Mouse (Mus musculus) ES-E14 (cell line): ENCODE results near the gene Nrxn3.

Source experiments
- ZC3H11A ChIP-seq: IDR thresholded peaks from 2 replicates; pipeline ENCODE4 v1.6.1; 2012; ENCODE audit warnings: low read depth, mild to moderate bottlenecking, inconsistent platforms, low read length, borderline replicate concordance
- ZNF384 ChIP-seq: IDR thresholded peaks from 2 replicates; pipeline ENCODE4 v1.6.1; 2012; ENCODE audit warnings: low read depth, low read length, inconsistent platforms

GRCm38 (mm10) chr12:89479096-89479495 lies 756.4 kb downstream of the Nrxn3 start:
- TF ChIP-seq ZNF384 (0 out of 2 replicates have a peak, but pooled peaks have one; percentile 46), ZC3H11A (0 out of 2 replicates have a peak, but pooled peaks have one; percentile 23)
